Mouse (Mus musculus) heart, adult 2 months (tissue): ENCODE measurements around the gene Pigu. TPM values are rescaled to one million over a fixed set of nuclear protein-coding genes. Genes with fewer than 3 reads are reported as not detected.

Experiments used
- DNase-seq, 2 experiments: peaks; one replicate each; pipeline ENCODE4 v3.0.0; 2021
- H3K27ac ChIP-seq: fragments of 200-600 bp; 2 replicates; pipeline ENCODE4 v1.8.1; 2022
- H3K27me3 ChIP-seq: fragments of 200-500 bp; 2 replicates; pipeline ENCODE4 v1.6.1; 2012; ENCODE audit warnings: mild to moderate bottlenecking, low read length, inconsistent platforms, mixed read lengths; ENCODE audit not compliant: control insufficient read depth, insufficient read depth
- H3K36me3 ChIP-seq: fragments of 200-500 bp; 2 replicates; pipeline ENCODE4 v1.6.1; 2012; ENCODE audit warnings: low read length, inconsistent platforms; ENCODE audit not compliant: control insufficient read depth, insufficient read depth
- H3K4me1 ChIP-seq: fragments of 200-500 bp; 2 replicates; pipeline ENCODE4 v1.6.1; 2011; ENCODE audit warnings: low read length; ENCODE audit not compliant: control insufficient read depth, insufficient read depth
- H3K4me3 ChIP-seq: fragments of 200-600 bp; 2 replicates; pipeline ENCODE4 v1.8.1; 2022
- H3K79me2 ChIP-seq: fragments of 200-500 bp; replicated peaks from 2 replicates; pipeline ENCODE4 v1.6.1; 2012; ENCODE audit warnings: mild to moderate bottlenecking, inconsistent platforms, low read length, moderate library complexity, mixed read lengths; ENCODE audit not compliant: control insufficient read depth, insufficient read depth
- H3K9ac ChIP-seq: fragments of 200-500 bp; 2 replicates; pipeline ENCODE4 v1.6.1; 2012; ENCODE audit warnings: low read depth, mild to moderate bottlenecking, control low read depth, inconsistent platforms, low read length, mixed read lengths
- CTCF ChIP-seq: fragments of 200-600 bp; IDR thresholded peaks from 2 replicates; pipeline ENCODE4 v1.8.1; 2022; ENCODE audit warnings: antibody characterized with exemption, mild to moderate bottlenecking, moderate library complexity
- EP300 ChIP-seq: fragments of 200-500 bp; IDR thresholded peaks from 2 replicates; pipeline ENCODE4 v1.6.1; 2011; ENCODE audit warnings: low read depth, low read length, control low read depth; ENCODE audit not compliant: insufficient read depth
- POLR2A ChIP-seq: fragments of 200-500 bp; IDR thresholded peaks from 2 replicates; pipeline ENCODE4 v1.6.1; 2011; ENCODE audit warnings: mild to moderate bottlenecking, low read depth, low read length, control low read depth; ENCODE audit not compliant: insufficient read depth
- WGBS: fragments of 180-500 bp; shearing (Covaris S2); methylation state at CpG from one replicate; pipeline ENCODE4 v1.1.7; 2018; 5-methylcytosine and 5-hydroxymethylcytosine counted together
- intact Hi-C: fragments of 180-260 bp; cut with DNase I; formaldehyde crosslinking; loops from one replicate; pipeline ENCODE4 v1.15.1; 2025
- polyA plus RNA-seq: library from polyadenylated mRNA; depleted of rRNA; stranded (reverse); fragments of >200 nt; gene quantifications from 2 replicates; pipeline ENCODE4 v1.2.3, GENCODE M21; 2012
- total RNA-seq, 2 experiments: library from RNA; stranded (reverse); gene quantifications; 2 replicates each; pipeline ENCODE4 v1.2.3; 2021

The Pigu gene
- total and polyA plus RNA-seq, 3 experiments, result 26.2 to 44.8 (median 26.6) TPM

- no peak for DNase-seq
- H3K4me3 ChIP-seq, result no peak overlapping the region
- 79% methylated on average over 1 of the region's 1 CpGs for WGBS
- intact Hi-C loops, result no loop called here
- no peak overlapping the region for H3K27ac ChIP-seq
- TF ChIP-seq POLR2A (no peak), CTCF (no peak), EP300 (no peak)
- H3K4me1 ChIP-seq, result peaks cover 7% of the 10 kb centered on the region
- peaks cover 5% of the 10 kb centered on the region; the same call in 1 of the 2 replicates for H3K36me3 ChIP-seq
- no peak overlapping the region for H3K9ac ChIP-seq
- no peaks in the 10 kb centered on the region for H3K79me2 ChIP-seq
- H3K27me3 ChIP-seq, result no peaks in the 10 kb centered on the region
Measured at GRCm38 (mm10) chr2:155373302-155373701, 16.1 kb upstream of the Pigu start.

- Histone ChIP-seq H3K27ac (peak overlapping the region; percentile 17), H3K79me2 (no peaks in the 10 kb centered on the region), H3K36me3 (peaks cover 5% of the 10 kb centered on the region; the same call in 1 of the 2 replicates), H3K4me3 (no peak overlapping the region), H3K4me1 (peaks cover 7% of the 10 kb centered on the region), H3K9ac (no peak overlapping the region), H3K27me3 (no peaks in the 10 kb centered on the region)
- intact Hi-C loops, result no loop called here
- DNase-seq, result peak in 1 of 2 experiments; percentile 30
- WGBS, result 13% methylated on average over 4 of the region's 4 CpGs
- TF ChIP-seq CTCF (no peak), EP300 (0 out of 2 replicates have a peak, but pooled peaks have one; percentile 22)
Measured at GRCm38 (mm10) chr2:155372451-155372850, 15.2 kb upstream of the Pigu start.

- TF ChIP-seq EP300 (peak; percentile 69; the same call in 1 of the 2 replicates), POLR2A (no peak), CTCF (no peak)
- intact Hi-C loops, result no loop called here
- WGBS, result 13% methylated on average over 7 of the region's 7 CpGs
- DNase-seq, result peak; percentile 80
- Histone ChIP-seq H3K4me1 (peaks cover 7% of the 10 kb centered on the region), H3K27ac (peak overlapping the region; percentile 74), H3K36me3 (peaks cover 5% of the 10 kb centered on the region; the same call in 1 of the 2 replicates), H3K27me3 (no peaks in the 10 kb centered on the region), H3K4me3 (no peak overlapping the region), H3K9ac (no peak overlapping the region), H3K79me2 (no peaks in the 10 kb centered on the region)
Measured at GRCm38 (mm10) chr2:155369333-155369883, 12.2 kb upstream of the Pigu start.

- no peak for DNase-seq
- no peak overlapping the region for H3K4me3 ChIP-seq
- intact Hi-C loops, result no loop called here
- H3K36me3 ChIP-seq, result peaks cover 5% of the 10 kb centered on the region; the same call in 1 of the 2 replicates
- WGBS, result 64% methylated on average over 7 of the region's 7 CpGs
- peaks cover 7% of the 10 kb centered on the region for H3K4me1 ChIP-seq
- no peak overlapping the region for H3K9ac ChIP-seq
- peak overlapping the region; percentile 24 for H3K27ac ChIP-seq
- H3K27me3 ChIP-seq, result no peaks in the 10 kb centered on the region
- TF ChIP-seq EP300 (no peak), CTCF (no peak), POLR2A (no peak)
- no peaks in the 10 kb centered on the region for H3K79me2 ChIP-seq
Measured at GRCm38 (mm10) chr2:155367635-155368284, 10.5 kb upstream of the Pigu start.

- Histone ChIP-seq H3K4me1 (peaks cover 5% of the 10 kb centered on the region), H3K36me3 (no peaks in the 10 kb centered on the region), H3K4me3 (peak overlapping the region; percentile 86), H3K27ac (peak overlapping the region; percentile 75), H3K27me3 (no peaks in the 10 kb centered on the region), H3K9ac (peak overlapping the region; percentile 33), H3K79me2 (no peaks in the 10 kb centered on the region)
- WGBS, result 24% methylated on average over 14 of the region's 14 CpGs
- intact Hi-C loops, result loop anchor here (1.0 to 5.0 kb wide), 2 partner anchors 23 to 114 kb away; partner anchors contain the start of genes Ncoa6 and Trp53inp2
- TF ChIP-seq POLR2A (no peak), EP300 (no peak), CTCF (no peak)
- peak in 1 of 2 experiments; percentile 38 for DNase-seq
Measured at GRCm38 (mm10) chr2:155357686-155358399, 613 bp upstream of the Pigu start.

- TF ChIP-seq CTCF (peak; percentile 42), POLR2A (no peak)
- intact Hi-C loops, result no loop called here
- no peaks in the 10 kb centered on the region for H3K36me3 ChIP-seq
- H3K27ac ChIP-seq, result no peak overlapping the region
- no peaks in the 10 kb centered on the region for H3K79me2 ChIP-seq
- 91% methylated on average over 3 of the region's 3 CpGs for WGBS
- no peak for DNase-seq
- peaks cover 5% of the 10 kb centered on the region for H3K4me1 ChIP-seq
- no peak overlapping the region for H3K9ac ChIP-seq
- H3K27me3 ChIP-seq, result no peaks in the 10 kb centered on the region
- H3K4me3 ChIP-seq, result no peak overlapping the region
Measured at GRCm38 (mm10) chr2:155354402-155354801, 2.8 kb downstream of the Pigu start.
